Mouse (Mus musculus) hindbrain, postnatal 0 days (tissue): ENCODE measurements around the gene Cnp. TPM values are rescaled to one million over a fixed set of nuclear protein-coding genes. Genes with fewer than 3 reads are reported as not detected.
A peak's percentile ranks its signal among the peaks of the same experiment; 100 is the strongest.
"Not testable (repeated sequence)": the region's sequence is repeated elsewhere in the genome, so short reads cannot be mapped to it uniquely, and the experiment has no call there.

Source experiments
- ATAC-seq: fragments of 200-750 bp; cut with Nextera tagmentation; 2 replicates; pipeline ENCODE4 v1.8.0; 2017; ENCODE audit warnings: mild to moderate bottlenecking, moderate TSS enrichment, moderate library complexity
- DNase-seq: peaks from one replicate; pipeline ENCODE4 v3.0.0-alpha.2; 2015; ENCODE audit warnings: low spot score
- H3K27ac ChIP-seq: fragments of 300-500 bp; sonication (generic); 2 replicates; pipeline ENCODE4 v1.5.1; 2014; ENCODE audit warnings: mild to moderate bottlenecking
- H3K27me3 ChIP-seq: fragments of 300-500 bp; sonication (generic); 2 replicates; pipeline ENCODE4 v1.6.1; 2014; ENCODE audit warnings: low read length, mixed read lengths; ENCODE audit not compliant: insufficient read depth
- H3K36me3 ChIP-seq: fragments of 300-500 bp; sonication (generic); 2 replicates; pipeline ENCODE4 v1.6.1; 2014; ENCODE audit warnings: low read length, mixed read lengths; ENCODE audit not compliant: insufficient read depth
- H3K4me1 ChIP-seq: fragments of 300-500 bp; sonication (generic); 2 replicates; pipeline ENCODE4 v1.6.1; 2014; ENCODE audit warnings: antibody characterized with exemption, low read length, mixed read lengths; ENCODE audit not compliant: insufficient read depth
- H3K4me2 ChIP-seq: fragments of 300-500 bp; sonication (generic); 2 replicates; pipeline ENCODE4 v1.6.1; 2014; ENCODE audit warnings: low read depth, mild to moderate bottlenecking, low read length, moderate library complexity, mixed read lengths
- H3K4me3 ChIP-seq: fragments of 300-500 bp; sonication (generic); 2 replicates; pipeline ENCODE4 v1.5.1; 2014; ENCODE audit warnings: low read length
- H3K9ac ChIP-seq: fragments of 300-500 bp; sonication (generic); replicated peaks from 2 replicates; pipeline ENCODE4 v1.6.1; 2014; ENCODE audit warnings: mild to moderate bottlenecking, low read length, moderate library complexity, mixed read lengths
- H3K9me3 ChIP-seq: fragments of 300-500 bp; sonication (generic); 2 replicates; pipeline ENCODE4 v1.6.1; 2016; ENCODE audit warnings: low read length, mixed read lengths
- CTCF ChIP-seq: IDR thresholded peaks from 2 replicates; pipeline ENCODE4 v1.5.1; 2016; ENCODE audit warnings: antibody characterized with exemption, control low read depth, low read depth
- WGBS: fragments of 180-500 bp; shearing (Covaris S2); extraction: QIAGEN DNeasy Blood & Tissue Kit; methylation state at CpG from one replicate; pipeline ENCODE4 v1.1.7; 2014; 5-methylcytosine and 5-hydroxymethylcytosine counted together
- polyA plus RNA-seq: library from polyadenylated mRNA; unstranded; fragments of >200 nt; fragmentation: Nextera tagmentation; extraction: Ambion mirVana; gene quantifications from 2 replicates; pipeline ENCODE4 v1.2.1, GENCODE M21; 2015
- total RNA-seq: library from RNA; depleted of rRNA; stranded (reverse); fragments of >200 nt; gene quantifications from 2 replicates; pipeline ENCODE4 v1.2.3, GENCODE M21; 2014

Gene Cnp
- total and polyA plus RNA-seq, 2 experiments from 2014 or later: 121 to 125 TPM

- WGBS: 70% methylated on average over 3 of the region's 3 CpGs
- H3K36me3 ChIP-seq: no peaks in the 10 kb centered on the region
- no peaks in the 10 kb centered on the region for H3K27me3 ChIP-seq
- no peak overlapping the region for H3K27ac ChIP-seq
- H3K9me3 ChIP-seq: no peaks in the 10 kb centered on the region
- ATAC-seq: no peak
- H3K4me3 ChIP-seq: no peak overlapping the region
- peaks cover 8% of the 10 kb centered on the region for H3K4me1 ChIP-seq
- peak; percentile 71 for DNase-seq
- H3K4me2 ChIP-seq: no peak overlapping the region
- no peak for TF ChIP-seq CTCF
- H3K9ac ChIP-seq: no peak overlapping the region
Observed at GRCm38 (mm10) chr11:100613241-100613640, 38.5 kb downstream of the Cnp start.

GRCm38 (mm10) chr11:100616332-100616731 is 41.6 kb downstream of the Cnp start:
- Histone ChIP-seq H3K9ac (no peak overlapping the region), H3K4me2 (no peak overlapping the region), H3K27me3 (no peaks in the 10 kb centered on the region), H3K36me3 (no peaks in the 10 kb centered on the region), H3K27ac (no peak overlapping the region), H3K4me1 (peaks cover 15% of the 10 kb centered on the region), H3K4me3 (no peak overlapping the region), H3K9me3 (no peaks in the 10 kb centered on the region)
- 89% methylated on average over 5 of the region's 5 CpGs for WGBS
- DNase-seq: no peak
- TF ChIP-seq CTCF: no peak
- no peak for ATAC-seq

GRCm38 (mm10) chr11:100616836-100617235 is 42.1 kb downstream of the Cnp start:
- H3K4me3 ChIP-seq, H3K36me3 ChIP-seq, H3K9ac ChIP-seq, H3K27ac ChIP-seq, H3K27me3 ChIP-seq, H3K4me2 ChIP-seq, ATAC-seq, DNase-seq, H3K9me3 ChIP-seq: not testable (repeated sequence)
- H3K4me1 ChIP-seq: peaks cover 15% of the 10 kb centered on the region
- WGBS: 92% methylated on average over 7 of the region's 7 CpGs

GRCm38 (mm10) chr11:100617480-100617879 is 42.8 kb downstream of the Cnp start:
- Histone ChIP-seq H3K4me2 (peak overlapping the region; percentile 83), H3K4me3 (no peak overlapping the region), H3K36me3 (no peaks in the 10 kb centered on the region), H3K4me1 (peaks cover 15% of the 10 kb centered on the region), H3K27me3 (no peaks in the 10 kb centered on the region), H3K9ac (no peak overlapping the region), H3K9me3 (no peaks in the 10 kb centered on the region), H3K27ac (no peak overlapping the region)
- ATAC-seq (no peak), DNase-seq (no peak)
- WGBS: 86% methylated on average over 4 of the region's 4 CpGs
- TF ChIP-seq CTCF: no peak

- Histone ChIP-seq H3K27ac (peak within 1 kb of the TSS; percentile 97), H3K36me3 (no peaks in the 10 kb centered on the region), H3K27me3 (no peaks in the 10 kb centered on the region), H3K4me3 (peak within 1 kb of the TSS; percentile 87), H3K9me3 (no peaks in the 10 kb centered on the region), H3K4me1 (peaks cover 18% of the 10 kb centered on the region), H3K9ac (peak within 1 kb of the TSS; percentile 94), H3K4me2 (peak within 1 kb of the TSS; percentile 83)
- DNase-seq (peak; percentile 82), ATAC-seq (peak; percentile 66)
- no peak for TF ChIP-seq CTCF
- under 1% methylated on average over 36 of the region's 36 CpGs for WGBS
Observed at GRCm38 (mm10) chr11:100618761-100619484, 44.2 kb downstream of the Cnp start, which contains the start of gene Nkiras2. Gene Nkiras2 (plus strand): TSS chr11:100619244.

GRCm38 (mm10) chr11:100619485-100619975 is 44.8 kb downstream of the Cnp start:
- no peaks in the 10 kb centered on the region for H3K27me3 ChIP-seq
- H3K27ac ChIP-seq: peak overlapping the region; percentile 97
- peak; percentile 97 for ATAC-seq
- peak; percentile 99 for DNase-seq
- H3K9me3 ChIP-seq: no peaks in the 10 kb centered on the region
- H3K36me3 ChIP-seq: 0 out of 2 replicates have a peak, but pooled peaks cover under 1% of the 10 kb centered on the region
- H3K4me2 ChIP-seq: peak overlapping the region; percentile 83
- peaks cover 19% of the 10 kb centered on the region for H3K4me1 ChIP-seq
- H3K9ac ChIP-seq: peak overlapping the region; percentile 94
- TF ChIP-seq CTCF: peak; percentile 69
- under 1% methylated on average over 39 of the region's 40 CpGs for WGBS
- peak overlapping the region; percentile 87 for H3K4me3 ChIP-seq

GRCm38 (mm10) chr11:100619982-100620381 is 45.3 kb downstream of the Cnp start, which contains the start of gene Dnajc7:
Gene Dnajc7 (minus strand): TSS chr11:100620168.
- WGBS: 4% methylated on average over 11 of the region's 11 CpGs
- ATAC-seq: peak; percentile 25; the same call in 1 of the 2 replicates

More at GRCm38 (mm10) chr11:100619982-100620381, 45.3 kb downstream of the Cnp start, which contains the start of gene Dnajc7:
- TF ChIP-seq CTCF: no peak
- peak within 1 kb of the TSS; percentile 94 for H3K9ac ChIP-seq
- H3K9me3 ChIP-seq: no peaks in the 10 kb centered on the region
- H3K4me1 ChIP-seq: peaks cover 19% of the 10 kb centered on the region
- peak within 1 kb of the TSS; percentile 87 for H3K4me3 ChIP-seq
- H3K27me3 ChIP-seq: no peaks in the 10 kb centered on the region
- H3K36me3 ChIP-seq: 0 out of 2 replicates have a peak, but pooled peaks cover 5% of the 10 kb centered on the region
- peak within 1 kb of the TSS; percentile 97 for H3K27ac ChIP-seq
- DNase-seq: no peak
- peak within 1 kb of the TSS; percentile 83 for H3K4me2 ChIP-seq
